Mouse (Mus musculus): ENCODE data around the gene Itpkb. TPM values are rescaled to one million over a fixed set of nuclear protein-coding genes. Genes with fewer than 3 reads are reported as not detected.

Gene Itpkb
- total RNA-seq, 2 experiments from 2014 or later = 43.3 to 46.1 TPM

GRCm38 (mm10) chr1:180392137-180392798 lies 62.0 kb downstream of the Itpkb start:
- no peak for DNase-seq (ENCODE audit: low spot score in 2 of 2)

GRCm38 (mm10) chr1:180393017-180393797 lies 62.9 kb downstream of the Itpkb start:
- no peak for DNase-seq (ENCODE audit: low spot score in 2 of 2)

- no peak for DNase-seq (ENCODE audit: low spot score in 2 of 2)
Observed at GRCm38 (mm10) chr1:180393873-180394272, 63.6 kb downstream of the Itpkb start.

- no peak for DNase-seq (ENCODE audit: low spot score in 2 of 2)
Observed at GRCm38 (mm10) chr1:180397734-180398133, 67.4 kb downstream of the Itpkb start.

- no peak for DNase-seq (ENCODE audit: low spot score in 2 of 2)
Observed at GRCm38 (mm10) chr1:180398446-180398845, 68.2 kb downstream of the Itpkb start.

GRCm38 (mm10) chr1:180400691-180401455 lies 70.6 kb downstream of the Itpkb start:
- DNase-seq (ENCODE audit: low spot score in 2 of 2) = no peak

- DNase-seq (ENCODE audit: low spot score in 2 of 2) = no peak
Observed at GRCm38 (mm10) chr1:180401725-180402124, 71.4 kb downstream of the Itpkb start.

- no peak for DNase-seq (ENCODE audit: low spot score in 2 of 2)
Observed at GRCm38 (mm10) chr1:180402481-180403081, 72.3 kb downstream of the Itpkb start.

GRCm38 (mm10) chr1:180403357-180403693 lies 73.0 kb downstream of the Itpkb start:
- DNase-seq (ENCODE audit: low spot score in 2 of 2) = no peak

- no peak for DNase-seq (ENCODE audit: low spot score in 2 of 2)
Observed at GRCm38 (mm10) chr1:180403694-180404606, 73.7 kb downstream of the Itpkb start.

GRCm38 (mm10) chr1:180404706-180405105 lies 74.4 kb downstream of the Itpkb start:
- DNase-seq (ENCODE audit: low spot score in 2 of 2) = no peak

GRCm38 (mm10) chr1:180405576-180406335 lies 75.5 kb downstream of the Itpkb start:
- DNase-seq (ENCODE audit: low spot score in 2 of 2) = no peak

- DNase-seq (ENCODE audit: low spot score in 2 of 2) = no peak
Observed at GRCm38 (mm10) chr1:180406336-180407035, 76.2 kb downstream of the Itpkb start.

GRCm38 (mm10) chr1:180407171-180407671 lies 76.9 kb downstream of the Itpkb start:
- DNase-seq (ENCODE audit: low spot score in 2 of 2) = peak in 1 of 2 experiments; percentile 66

- DNase-seq (ENCODE audit: low spot score in 2 of 2) = no peak
Observed at GRCm38 (mm10) chr1:180407727-180408719, 77.7 kb downstream of the Itpkb start.

- DNase-seq (ENCODE audit: low spot score in 2 of 2) = no peak
Observed at GRCm38 (mm10) chr1:180408832-180409231, 78.5 kb downstream of the Itpkb start.

- DNase-seq (ENCODE audit: low spot score in 2 of 2) = no peak
Observed at GRCm38 (mm10) chr1:180409771-180410170, 79.5 kb downstream of the Itpkb start.

- no peak for DNase-seq (ENCODE audit: low spot score in 2 of 2)
Observed at GRCm38 (mm10) chr1:180410306-180410705, 80.0 kb downstream of the Itpkb start.
